Comparison of ENCODE assay signal across 10 mouse cellular contexts in the genomic region with DNA sequence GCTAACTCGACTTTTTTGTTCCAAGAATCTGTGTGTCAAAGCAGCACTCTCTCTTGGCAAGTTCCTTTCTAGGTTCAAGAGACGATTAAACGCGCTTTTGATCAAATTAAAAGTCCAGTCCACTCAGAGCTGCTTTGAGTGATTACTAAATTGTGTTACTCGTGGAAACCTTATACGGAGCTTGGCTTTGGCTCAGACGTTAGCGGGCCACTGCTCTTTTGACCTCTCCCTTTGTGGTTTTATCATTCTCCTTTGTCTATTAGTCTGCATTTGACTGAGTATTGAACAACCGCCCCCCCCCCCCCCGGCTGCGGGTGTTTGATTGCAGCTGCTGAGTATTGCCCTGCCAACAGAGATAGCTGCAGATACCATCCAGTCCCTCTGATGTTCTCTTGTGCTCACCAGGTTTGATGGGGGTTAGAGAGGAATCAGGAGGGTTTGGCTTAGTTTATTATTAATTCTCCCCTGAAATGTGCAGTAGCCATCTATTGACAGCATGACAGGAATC.
A peak's percentile ranks its signal among the peaks of the same experiment; 100 is the strongest.
DNase-seq lines count a peak whose midpoint lies in the region; ATAC-seq lines count a peak whose summit lies in the region.
"Had no signal": no experiment of that assay in that cellular context is flagged by ENCODE, and none has a peak within 500 bp of the region (broad histone marks: within the 10 kb centered on the region; RNA-seq: fewer than 3 reads in every experiment).

No protein-coding gene starts in this region.

- no peak overlapping the region for H3K9ac ChIP-seq in kidney, embryonic 14.5 days (ENCODE audit: low read depth, low read length)
- no peak overlapping the region for H3K9ac ChIP-seq in liver, embryonic 16.5 days (ENCODE audit: low read depth, low read length)

- peak; percentile 14 for DNase-seq in kidney, adult 9 months
- peak; percentile 79 for DNase-seq in Muller cell, postnatal 12 days (ENCODE audit: inconsistent ontology term)
- peak; percentile 46 for DNase-seq in embryo, embryonic 9.5 days (ENCODE audit: extremely low spot score)
- DNase-seq in urinary bladder, postnatal 14 days (ENCODE audit: low spot score), result no peak
- DNase-seq in adrenal gland, postnatal 36 days, result no peak
- DNase-seq in adrenal gland, postnatal 14 days, result no peak
- DNase-seq: thymus, adult 18-20 months had no signal

- H3K27me3 ChIP-seq in kidney, embryonic 14.5 days (ENCODE audit: control insufficient read depth, insufficient read depth, low read length), result no peaks in the 10 kb centered on the region
- H3K27me3 ChIP-seq in liver, embryonic 16.5 days (ENCODE audit: control insufficient read depth, insufficient read depth, low read depth, low read length), result no peaks in the 10 kb centered on the region

- H3K9me3 ChIP-seq in kidney, embryonic 14.5 days (ENCODE audit: control insufficient read depth, low read length), result no peaks in the 10 kb centered on the region
- no peaks in the 10 kb centered on the region for H3K9me3 ChIP-seq in liver, embryonic 16.5 days (replicated peaks; ENCODE audit: control insufficient read depth, low read length)

- H3K36me3 ChIP-seq in kidney, embryonic 14.5 days (ENCODE audit: control insufficient read depth, insufficient read depth, low read length), result no peaks in the 10 kb centered on the region
- no peaks in the 10 kb centered on the region for H3K36me3 ChIP-seq in liver, embryonic 16.5 days (ENCODE audit: control insufficient read depth, insufficient read depth)

- no peak overlapping the region for H3K27ac ChIP-seq in kidney, embryonic 14.5 days (ENCODE audit: low read depth, low read length)
- no peak overlapping the region for H3K27ac ChIP-seq in liver, embryonic 16.5 days (ENCODE audit: low read length)
- H3K27ac ChIP-seq: kidney, postnatal 0 days had no signal

- no peak overlapping the region for H3K4me3 ChIP-seq in kidney, embryonic 14.5 days (ENCODE audit: low read length)
- H3K4me3 ChIP-seq in liver, embryonic 16.5 days (ENCODE audit: low read depth, low read length), result peak overlapping the region; percentile 36

- ATAC-seq in kidney, embryonic 14.5 days (ENCODE audit: low FRiP score, low TSS enrichment), result no peak
- no peak for ATAC-seq in liver, embryonic 16.5 days (ENCODE audit: low read depth)

- 0 out of 2 replicates have a peak, but pooled peaks cover 4% of the 10 kb centered on the region for H3K4me1 ChIP-seq in kidney, embryonic 14.5 days (ENCODE audit: control insufficient read depth, insufficient read depth, low read length)
- no peaks in the 10 kb centered on the region for H3K4me1 ChIP-seq in liver, embryonic 16.5 days (ENCODE audit: control insufficient read depth, low read depth, low read length)

- WGBS in kidney, embryonic 14.5 days, result 34% methylated on average over 11 of the region's 11 CpGs
- 45% methylated on average over 11 of the region's 11 CpGs for WGBS in liver, embryonic 16.5 days (ENCODE audit: insufficient replicate concordance)

- H3K4me2 ChIP-seq in kidney, embryonic 14.5 days (replicated peaks; ENCODE audit: low read depth, low read length), result no peak overlapping the region
- peak overlapping the region; percentile 37 for H3K4me2 ChIP-seq in liver, embryonic 16.5 days (ENCODE audit: low read depth, low read length)

Comparison
In these comparisons a context has a peak if more than half of its experiments do, and no peak if none do; other contexts are left out.
1. DNase-seq: peak in kidney, adult 9 months (single experiment), Muller cell, postnatal 12 days (single experiment) and embryo, embryonic 9.5 days (single experiment); none in urinary bladder, postnatal 14 days (single experiment), adrenal gland, postnatal 36 days (0 of 2) and adrenal gland, postnatal 14 days (single experiment).